Mouse (Mus musculus): ENCODE measurements around the gene Commd7. TPM values are rescaled to one million over a fixed set of nuclear protein-coding genes. Genes with fewer than 3 reads are reported as not detected.

Gene Commd7
- polyA plus RNA-seq, 1 experiment from 2014 or later: 75.0 TPM

GRCm38 (mm10) chr2:153575554-153575953 lies 57.0 kb downstream of the Commd7 start:
- H3K27me3 ChIP-seq (ENCODE audit: control insufficient read depth, insufficient read depth, low read length): no peaks in the 10 kb centered on the region
- WGBS: 45% methylated on average over 6 of the region's 6 CpGs
- ATAC-seq (ENCODE audit: insufficient read depth, low FRiP score): no peak
- no peak overlapping the region for H3K4me2 ChIP-seq (ENCODE audit: low read depth, low read length)
- H3K4me3 ChIP-seq (replicated peaks; ENCODE audit: low read length): no peak overlapping the region
- no peaks in the 10 kb centered on the region for H3K9me3 ChIP-seq (replicated peaks; ENCODE audit: control insufficient read depth, low read length)
- H3K4me1 ChIP-seq (ENCODE audit: control insufficient read depth, insufficient read depth, low read length): no peaks in the 10 kb centered on the region
- H3K36me3 ChIP-seq (ENCODE audit: control insufficient read depth, insufficient read depth, low read length): no peaks in the 10 kb centered on the region
- no peak overlapping the region for H3K9ac ChIP-seq (ENCODE audit: low read length)
- no peak overlapping the region for H3K27ac ChIP-seq (ENCODE audit: low read length)

DNA sequence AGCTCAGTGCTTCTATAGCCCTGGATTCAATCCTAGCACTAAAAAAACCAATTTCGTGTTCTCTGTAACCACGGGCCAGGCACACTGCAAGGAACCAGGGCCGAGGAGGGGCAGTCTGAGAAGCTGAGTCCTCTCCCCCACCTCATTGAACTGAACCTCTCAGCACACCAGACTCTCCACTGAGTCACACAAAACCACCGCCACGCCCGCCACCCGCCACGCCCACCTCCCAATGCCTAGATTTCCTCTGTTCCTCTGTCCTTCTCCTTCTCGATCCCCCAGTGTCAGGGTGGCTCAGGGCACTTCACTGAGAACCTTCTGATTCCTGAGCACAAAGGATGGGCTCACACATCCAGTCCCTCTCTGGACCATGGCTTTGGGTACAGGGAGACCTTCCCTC lies 59.5 kb downstream of the Commd7 start:
- Histone ChIP-seq H3K9ac (ENCODE audit: low read length) (no peak overlapping the region), H3K9me3 (replicated peaks; ENCODE audit: control insufficient read depth, low read length) (no peaks in the 10 kb centered on the region), H3K4me2 (ENCODE audit: low read depth, low read length) (no peak overlapping the region), H3K27me3 (ENCODE audit: control insufficient read depth, insufficient read depth, low read length) (no peaks in the 10 kb centered on the region), H3K4me3 (replicated peaks; ENCODE audit: low read length) (no peak overlapping the region), H3K36me3 (ENCODE audit: control insufficient read depth, insufficient read depth, low read length) (no peaks in the 10 kb centered on the region), H3K4me1 (ENCODE audit: control insufficient read depth, insufficient read depth, low read length) (no peaks in the 10 kb centered on the region), H3K27ac (ENCODE audit: low read length) (no peak overlapping the region)
- 76% methylated on average over 9 of the region's 9 CpGs for WGBS
- no peak for ATAC-seq (ENCODE audit: insufficient read depth, low FRiP score)

- no peaks in the 10 kb centered on the region for H3K4me1 ChIP-seq (ENCODE audit: control insufficient read depth, insufficient read depth, low read length)
- no peaks in the 10 kb centered on the region for H3K9me3 ChIP-seq (replicated peaks; ENCODE audit: control insufficient read depth, low read length)
- H3K27me3 ChIP-seq (ENCODE audit: control insufficient read depth, insufficient read depth, low read length): no peaks in the 10 kb centered on the region
- H3K27ac ChIP-seq (ENCODE audit: low read length): no peak overlapping the region
- 88% methylated on average over 6 of the region's 6 CpGs for WGBS
- H3K4me2 ChIP-seq (ENCODE audit: low read depth, low read length): no peak overlapping the region
- H3K36me3 ChIP-seq (ENCODE audit: control insufficient read depth, insufficient read depth, low read length): no peaks in the 10 kb centered on the region
- H3K9ac ChIP-seq (ENCODE audit: low read length): no peak overlapping the region
- no peak for ATAC-seq (ENCODE audit: insufficient read depth, low FRiP score)
- no peak overlapping the region for H3K4me3 ChIP-seq (replicated peaks; ENCODE audit: low read length)
Observed at GRCm38 (mm10) chr2:153568541-153568940, 64.0 kb downstream of the Commd7 start.

DNA sequence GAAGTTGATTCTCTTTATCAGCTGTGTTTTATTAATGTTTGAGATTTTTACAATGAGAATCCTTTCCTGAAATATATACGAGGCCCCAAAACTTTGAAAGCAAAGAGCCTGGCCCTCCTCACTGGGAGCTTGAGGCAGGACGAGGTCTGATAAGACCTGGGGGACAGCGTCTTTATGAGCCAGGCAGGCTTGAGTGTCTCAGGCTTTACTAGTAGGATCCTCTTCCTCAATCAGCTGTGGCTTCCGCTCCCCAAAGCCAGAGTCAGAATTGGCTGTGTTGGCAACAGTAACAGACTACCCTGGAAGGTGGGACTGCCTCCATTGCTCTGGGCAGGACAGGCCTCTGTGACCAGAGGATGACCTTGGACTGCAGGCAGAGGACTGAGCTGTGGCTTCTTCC lies 64.6 kb downstream of the Commd7 start:
- no peaks in the 10 kb centered on the region for H3K9me3 ChIP-seq (replicated peaks; ENCODE audit: control insufficient read depth, low read length)
- no peak overlapping the region for H3K4me3 ChIP-seq (replicated peaks; ENCODE audit: low read length)
- WGBS: 65% methylated on average over 4 of the region's 4 CpGs
- no peak overlapping the region for H3K9ac ChIP-seq (ENCODE audit: low read length)
- H3K4me1 ChIP-seq (ENCODE audit: control insufficient read depth, insufficient read depth, low read length): no peaks in the 10 kb centered on the region
- H3K27me3 ChIP-seq (ENCODE audit: control insufficient read depth, insufficient read depth, low read length): no peaks in the 10 kb centered on the region
- H3K27ac ChIP-seq (ENCODE audit: low read length): no peak overlapping the region
- no peaks in the 10 kb centered on the region for H3K36me3 ChIP-seq (ENCODE audit: control insufficient read depth, insufficient read depth, low read length)
- ATAC-seq (ENCODE audit: insufficient read depth, low FRiP score): no peak
- no peak overlapping the region for H3K4me2 ChIP-seq (ENCODE audit: low read depth, low read length)

Other genes starting within 250 kb of the Commd7 start
- not detected in 2 replicates for gene 4930404H24Rik, start 140.0 kb downstream of the Commd7 start, polyA plus RNA-seq (2015; fragmentation: Nextera tagmentation; extraction: Ambion mirVana)
- 11.3 and 11.5 TPM in 2 replicates for gene Nol4l, start 102.8 kb downstream of the Commd7 start, polyA plus RNA-seq (2015; fragmentation: Nextera tagmentation; extraction: Ambion mirVana)
- 6.5 and 7.0 TPM in 2 replicates for gene Dnmt3b, start 16.7 kb upstream of the Commd7 start, polyA plus RNA-seq (2015; fragmentation: Nextera tagmentation; extraction: Ambion mirVana)
- gene Dnmt3c, start 63.9 kb upstream of the Commd7 start, polyA plus RNA-seq (2015; fragmentation: Nextera tagmentation; extraction: Ambion mirVana): 0.06 TPM in 1 of 2 replicates, not detected in the other
- gene Mapre1, start 108.5 kb upstream of the Commd7 start, polyA plus RNA-seq (2015; fragmentation: Nextera tagmentation; extraction: Ambion mirVana): 212 and 252 TPM in 2 replicates
- 0.23 and 0.29 TPM in 2 replicates for gene Efcab8, start 147.2 kb upstream of the Commd7 start, polyA plus RNA-seq (2015; fragmentation: Nextera tagmentation; extraction: Ambion mirVana)
- gene Sun5, start 238.3 kb upstream of the Commd7 start, polyA plus RNA-seq (2015; fragmentation: Nextera tagmentation; extraction: Ambion mirVana): not detected in 2 replicates
- not detected in 2 replicates for gene Bpifb2, start 242.3 kb upstream of the Commd7 start, polyA plus RNA-seq (2015; fragmentation: Nextera tagmentation; extraction: Ambion mirVana)

All from stomach, embryonic 16.5 days (tissue).